Mouse (Mus musculus) retina, embryonic 14.5 days (tissue): Measurements from ENCODE around the gene Med29.
A peak's percentile ranks its signal among the peaks of the same experiment; 100 is the strongest.

Experiments
- DNase-seq: peaks from one replicate; pipeline ENCODE4 v3.0.0-alpha.2; 2015; ENCODE audit warnings: low spot score

The Med29 gene

DNA sequence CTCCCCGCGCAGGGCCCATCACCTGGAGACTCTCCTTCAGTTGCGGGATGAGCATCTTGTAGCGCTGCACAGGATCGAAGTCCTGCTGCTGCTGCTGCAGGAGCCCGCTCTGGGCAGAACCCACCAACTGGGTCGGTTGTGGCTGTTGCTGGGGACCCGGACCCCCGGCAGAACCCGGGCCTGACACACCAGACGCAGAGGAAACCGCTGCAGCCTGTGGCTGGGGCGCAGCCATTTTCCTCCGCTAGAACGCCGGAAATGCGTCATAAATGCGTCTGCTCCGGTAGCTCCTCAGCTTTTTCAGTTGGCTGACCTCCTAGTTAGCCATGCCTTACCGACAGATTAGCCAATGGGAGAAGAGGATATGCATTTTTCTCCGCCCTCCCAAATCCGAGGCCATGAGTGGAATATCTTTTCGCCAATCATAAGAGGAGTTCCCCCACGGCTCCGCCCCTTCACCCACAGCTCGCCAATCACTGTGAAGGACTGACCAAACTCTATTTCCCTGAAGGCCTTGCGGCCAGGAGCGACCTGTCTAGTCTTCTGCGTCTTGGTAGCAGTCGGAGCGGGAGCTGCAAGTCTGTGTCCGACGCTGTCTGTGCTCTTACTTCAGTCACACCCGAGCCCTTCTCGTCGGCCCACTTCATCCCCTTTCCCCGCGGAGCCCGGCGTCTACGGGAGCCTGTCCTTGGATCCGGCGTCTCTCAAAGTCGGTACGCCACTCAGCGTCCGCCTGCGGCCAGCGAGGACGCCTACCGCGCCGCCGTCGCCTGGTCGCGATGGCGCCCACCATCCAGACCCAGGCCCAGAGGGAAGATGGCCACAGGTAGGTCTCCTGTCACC, at the start of gene Med29, which contains the start of gene Paf1:
Gene Med29 (minus strand): TSS at position 280 of the 843 bp plus-strand sequence.
Gene Paf1 (plus strand): TSS at position 523 of the 843 bp plus-strand sequence.
- peak; percentile 98 for DNase-seq

DNA sequence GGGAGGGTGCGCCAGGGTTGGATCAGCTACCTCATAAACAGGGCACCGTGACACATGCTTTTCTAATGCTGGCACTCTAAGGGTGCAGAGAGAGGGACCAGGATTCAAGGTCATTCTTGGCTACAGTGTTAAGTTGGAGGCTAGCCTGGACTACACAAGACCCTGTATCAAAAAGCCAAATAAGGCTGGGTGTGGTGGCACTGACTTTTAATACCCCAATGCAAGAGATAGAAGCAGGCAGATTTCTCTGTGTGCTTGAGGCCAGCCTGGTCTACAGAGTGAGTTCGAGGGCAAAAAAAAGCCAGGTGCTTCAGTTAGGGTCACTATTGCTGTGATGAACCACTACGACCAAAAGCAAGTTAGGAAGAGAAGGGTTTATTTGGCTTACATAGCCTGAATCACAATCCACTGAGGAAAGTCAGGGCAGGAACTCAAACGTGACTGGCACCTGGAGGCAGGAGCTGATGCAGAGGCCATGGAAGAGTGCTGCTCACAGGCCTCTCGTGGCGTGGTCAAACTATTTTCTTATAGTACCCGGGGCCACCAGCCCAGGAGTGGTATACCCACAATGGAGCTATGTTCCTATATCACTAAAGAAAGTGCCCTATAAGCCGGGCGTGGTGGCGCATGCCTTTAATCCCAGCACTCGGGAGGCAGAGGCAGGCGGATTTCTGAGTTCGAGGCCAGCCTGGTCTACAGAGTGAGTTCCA, 49.4 kb upstream of the Med29 start:
- no peak for DNase-seq

GRCm38 (mm10) chr7:28440739-28441138, 48.2 kb upstream of the Med29 start:
- DNase-seq: no peak

- DNase-seq: no peak
These were observed 46.3 kb upstream of the Med29 start for GRCm38 (mm10) chr7:28438771-28439170.

DNA sequence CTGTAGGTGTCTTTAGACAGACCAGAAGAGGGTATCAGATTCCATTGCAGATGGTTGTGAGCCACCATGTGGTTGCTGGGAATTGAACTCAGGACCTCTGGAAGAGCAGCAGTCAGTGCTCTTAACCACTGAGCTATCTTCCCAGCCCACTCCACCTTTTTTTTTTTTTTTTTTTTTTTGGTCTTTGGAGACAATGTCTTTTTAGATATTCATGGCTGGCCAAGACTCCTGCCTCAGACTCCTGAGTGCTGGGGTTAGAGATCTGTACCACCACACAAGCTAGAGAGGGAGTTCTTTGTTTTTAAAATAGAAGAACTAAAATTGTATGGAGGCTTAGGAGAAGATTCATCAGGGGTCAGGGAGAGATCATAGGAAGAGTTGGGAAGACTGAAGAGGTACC, 45.5 kb upstream of the Med29 start:
- no peak for DNase-seq

GRCm38 (mm10) chr7:28436932-28437570, 44.5 kb upstream of the Med29 start, which contains the start of gene Gmfg:
Gene Gmfg (plus strand): TSS chr7:28437447.
- DNase-seq: peak; percentile 88

GRCm38 (mm10) chr7:28436271-28436904, 43.9 kb upstream of the Med29 start:
- DNase-seq: peak; percentile 99

- no peak for DNase-seq
These were observed 43.3 kb upstream of the Med29 start for GRCm38 (mm10) chr7:28435660-28436259.

- no peak for DNase-seq
These were observed 39.7 kb upstream of the Med29 start for GRCm38 (mm10) chr7:28432252-28432651.

DNA sequence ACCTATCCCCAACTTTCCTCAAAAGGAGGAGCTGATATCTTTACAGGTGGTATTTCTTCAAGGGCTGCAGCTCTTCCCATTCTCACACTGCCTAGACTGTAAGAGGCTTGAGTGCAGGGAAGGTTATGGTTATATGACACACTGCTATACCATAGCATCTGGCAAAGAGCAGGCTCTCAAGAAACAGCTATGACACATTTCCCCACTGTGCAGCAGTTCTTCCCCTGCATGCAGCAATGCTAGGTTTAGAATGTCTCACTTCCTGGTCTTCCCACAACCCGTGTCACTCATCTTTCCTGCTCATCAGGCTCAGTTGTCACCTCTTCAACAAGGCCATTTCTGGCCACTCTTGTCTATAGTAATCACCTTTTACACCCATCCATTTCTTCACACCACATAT, 38.0 kb upstream of the Med29 start:
- no peak for DNase-seq

GRCm38 (mm10) chr7:28427738-28428137, 35.2 kb upstream of the Med29 start:
- no peak for DNase-seq

DNA sequence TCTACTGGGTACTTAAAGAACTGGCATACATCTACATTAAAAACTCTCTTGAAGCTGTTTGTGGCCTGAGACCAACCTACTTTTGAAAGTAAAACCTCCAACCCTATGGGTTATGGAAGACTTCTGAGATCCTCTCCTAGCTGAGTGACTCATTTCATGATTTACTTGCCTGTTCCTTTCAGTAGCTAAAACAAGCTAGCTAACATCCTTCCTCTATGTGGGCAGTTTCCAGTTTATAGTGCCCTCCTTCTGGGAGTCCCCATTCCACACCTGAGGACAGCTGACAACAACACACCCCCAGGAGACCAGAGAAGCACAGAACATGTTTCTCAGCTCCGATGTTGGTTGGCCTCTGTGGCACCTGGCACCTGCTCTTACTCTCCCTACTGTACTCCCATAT, 30.5 kb upstream of the Med29 start:
- DNase-seq: no peak

DNA sequence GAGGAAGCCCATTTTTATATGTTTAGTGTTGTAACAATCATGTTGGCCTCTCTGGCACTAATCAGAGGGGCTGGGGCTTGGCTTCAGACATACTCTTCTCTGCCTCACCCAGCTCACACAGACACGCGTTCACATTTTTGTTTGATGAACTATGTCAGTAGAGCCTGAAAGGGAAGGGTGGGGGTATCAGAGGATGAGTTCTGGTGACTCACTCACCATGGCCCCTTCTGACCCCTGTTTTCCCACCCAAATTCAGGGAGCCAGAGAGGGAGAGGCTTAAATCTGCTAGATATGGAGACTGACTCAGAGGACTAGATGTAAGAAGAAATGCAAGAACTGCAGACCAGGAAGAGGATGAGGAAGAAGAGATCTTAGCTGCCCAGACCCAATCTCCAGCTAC, 26.9 kb upstream of the Med29 start:
- DNase-seq: no peak

- no peak for DNase-seq
These were observed 25.7 kb upstream of the Med29 start for GRCm38 (mm10) chr7:28418096-28418670.

- no peak for DNase-seq
These were observed 24.9 kb upstream of the Med29 start for GRCm38 (mm10) chr7:28417368-28417767.

DNA sequence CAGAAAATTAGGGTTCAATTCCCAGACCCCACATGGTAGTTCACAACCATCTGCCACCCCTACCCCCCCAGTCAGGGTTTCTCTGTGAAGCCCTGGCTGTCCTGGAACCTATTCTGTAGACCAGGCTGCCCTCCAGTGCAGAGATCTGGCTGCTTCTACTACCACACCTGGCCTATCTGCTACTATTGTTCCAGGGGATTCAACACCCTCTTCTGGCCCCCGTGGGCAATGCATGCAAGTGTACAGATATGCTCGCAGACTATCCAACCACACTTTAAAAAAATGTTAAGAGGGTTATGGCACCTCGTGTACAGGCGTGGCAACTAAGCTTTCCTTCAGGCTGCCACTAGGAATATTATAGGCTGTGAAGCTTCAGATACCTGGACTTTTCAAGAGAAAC, 20.3 kb upstream of the Med29 start:
- no peak for DNase-seq

- no peak for DNase-seq
These were observed 18.4 kb upstream of the Med29 start for GRCm38 (mm10) chr7:28410841-28411475.

DNA sequence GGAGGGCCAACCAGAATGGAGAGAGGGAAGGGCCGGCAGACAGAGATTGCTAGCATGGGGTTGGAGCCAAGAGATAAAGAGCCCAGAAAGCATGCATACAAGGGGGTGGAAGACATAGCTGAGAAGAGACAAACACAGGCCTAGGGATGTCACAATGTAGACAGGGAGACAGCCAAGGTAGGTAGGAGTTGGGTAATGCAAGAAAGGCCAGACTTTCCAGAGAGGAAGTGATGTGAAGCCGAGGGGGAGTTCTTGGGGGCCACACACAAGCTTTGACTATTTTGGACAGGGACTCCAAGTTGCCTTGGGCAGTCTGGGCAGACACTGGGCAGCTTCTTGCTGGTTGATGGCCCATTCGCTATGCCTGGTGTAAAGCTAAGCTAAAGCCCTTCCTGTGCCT, 9.4 kb upstream of the Med29 start:
- DNase-seq: no peak

DNA sequence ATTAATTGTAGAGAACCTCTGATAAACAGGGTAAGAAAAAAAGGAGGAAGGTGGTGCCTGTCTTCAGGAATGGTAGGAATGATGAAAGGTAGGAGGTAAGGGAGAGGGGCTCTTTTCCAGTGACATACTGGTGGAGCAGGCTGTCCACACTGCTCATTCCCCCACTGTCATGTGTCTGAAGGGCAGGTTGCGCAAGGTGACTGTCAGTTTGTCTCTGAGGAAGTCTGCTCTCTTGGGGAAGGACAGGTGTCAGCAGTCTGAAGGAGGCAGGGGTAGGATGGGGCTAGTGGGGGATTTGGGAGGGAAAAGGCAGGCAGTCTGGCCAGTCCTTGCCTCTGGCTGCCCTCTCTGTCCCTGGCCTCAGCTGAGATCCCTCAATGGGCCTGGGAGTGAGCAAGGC, 8.5 kb upstream of the Med29 start:
- no peak for DNase-seq

DNA sequence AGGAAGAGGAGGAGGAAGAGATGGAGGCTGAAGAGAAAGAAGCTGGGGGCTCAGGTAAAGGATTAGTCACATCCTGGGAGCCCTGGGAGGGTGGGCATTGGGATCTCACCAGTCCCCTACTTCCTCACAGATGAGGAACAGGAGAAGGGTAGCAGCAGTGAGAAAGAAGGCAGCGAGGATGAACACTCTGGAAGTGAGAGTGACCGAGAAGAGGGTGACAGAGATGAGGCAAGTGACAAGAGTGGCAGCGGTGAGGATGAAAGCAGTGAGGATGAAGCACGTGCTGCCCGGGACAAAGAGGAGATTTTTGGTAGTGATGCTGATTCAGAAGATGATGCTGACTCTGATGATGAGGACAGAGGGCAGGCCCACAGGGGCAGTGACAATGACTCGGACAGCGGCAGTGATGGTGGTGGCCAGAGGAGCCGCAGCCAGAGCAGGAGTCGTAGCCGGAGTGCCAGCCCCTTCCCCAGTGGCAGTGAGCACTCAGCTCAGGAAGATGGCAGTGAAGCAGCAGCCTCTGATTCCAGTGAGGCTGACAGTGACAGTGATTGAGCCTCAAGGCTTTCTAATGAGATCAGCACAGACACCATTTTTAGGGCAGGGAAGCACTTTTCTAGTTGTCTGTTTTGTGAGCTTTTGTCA, 6.3 kb upstream of the Med29 start:
- no peak for DNase-seq
